Mouse (Mus musculus) granulocyte monocyte progenitor cell, adult 5-6 weeks (primary cell): ENCODE measurements around the gene Jade2. TPM values are rescaled to one million over a fixed set of nuclear protein-coding genes. Genes with fewer than 3 reads are reported as not detected.
"Not testable (repeated sequence)": the region's sequence is repeated elsewhere in the genome, so short reads cannot be mapped to it uniquely, and the experiment has no call there.

Experiments used
- ATAC-seq: replicated peaks from 2 replicates; pipeline ENCODE4 v1.8.0; 2016; ENCODE audit warnings: mild to moderate bottlenecking, moderate TSS enrichment, inconsistent platforms; ENCODE audit not compliant: poor library complexity, severe bottlenecking
- total RNA-seq, 2 experiments: library from RNA; stranded (forward) in 1 of 2; stranded (reverse) in 1 of 2; fragments of 200-712, 200-1000 nt in 1 of 2; fragments of >200 nt in 1 of 2; fragmentation: Nextera tagmentation in 1 of 2; gene quantifications; 2 replicates each; pipeline ENCODE4 v1.2.3; 2014 to 2017

Jade2 gene
- total RNA-seq, 2 experiments from 2014 or later, result 6.3 to 8.5 TPM

GRCm38 (mm10) chr11:51807108-51807879 is 50.2 kb downstream of the Jade2 start:
- no peak for ATAC-seq

GRCm38 (mm10) chr11:51805221-51805981 is 52.1 kb downstream of the Jade2 start:
- ATAC-seq, result peak; percentile 88

- ATAC-seq, result peak; percentile 36
These were observed 56.7 kb downstream of the Jade2 start for GRCm38 (mm10) chr11:51800634-51801325.

- no peak for ATAC-seq
These were observed 61.2 kb downstream of the Jade2 start for GRCm38 (mm10) chr11:51796272-51796671.

GRCm38 (mm10) chr11:51790662-51791061 is 66.8 kb downstream of the Jade2 start:
- no peak for ATAC-seq

GRCm38 (mm10) chr11:51789735-51790134 is 67.7 kb downstream of the Jade2 start:
- not testable (repeated sequence) for ATAC-seq

- ATAC-seq, result no peak
These were observed 71.5 kb downstream of the Jade2 start for GRCm38 (mm10) chr11:51785926-51786325.

- no peak for ATAC-seq
These were observed 74.7 kb downstream of the Jade2 start for GRCm38 (mm10) chr11:51782721-51783120.

GRCm38 (mm10) chr11:51780773-51781267 is 76.6 kb downstream of the Jade2 start:
- no peak for ATAC-seq

- ATAC-seq, result no peak
These were observed 80.0 kb downstream of the Jade2 start for GRCm38 (mm10) chr11:51777478-51777877.

- ATAC-seq, result no peak
These were observed 81.9 kb downstream of the Jade2 start for GRCm38 (mm10) chr11:51775507-51775906.

- ATAC-seq, result no peak
These were observed 89.2 kb downstream of the Jade2 start for GRCm38 (mm10) chr11:51768296-51768695.

- ATAC-seq, result no peak
These were observed 89.8 kb downstream of the Jade2 start for GRCm38 (mm10) chr11:51767579-51768220.

GRCm38 (mm10) chr11:51764816-51765215 is 92.6 kb downstream of the Jade2 start:
- no peak for ATAC-seq

GRCm38 (mm10) chr11:51763955-51764354 is 93.5 kb downstream of the Jade2 start:
- no peak for ATAC-seq

Other genes with a start within 250 kb of the Jade2 start
- 194 and 203 TPM in 2 replicates for gene Nhp2, start 237.9 kb downstream of the Jade2 start, total RNA-seq (2014; fragmentation: Nextera tagmentation)
- 141 and 169 TPM in 2 replicates for gene Nhp2, start 237.9 kb downstream of the Jade2 start, total RNA-seq (2017)
- gene Rmnd5b, start 221.8 kb downstream of the Jade2 start, total RNA-seq (2014; fragmentation: Nextera tagmentation), result 17.9 and 19.2 TPM in 2 replicates
- gene Rmnd5b, start 221.8 kb downstream of the Jade2 start, total RNA-seq (2017), result 12.8 and 14.1 TPM in 2 replicates
- 1.4 TPM in 1 of 2 replicates, not detected in the other for gene N4bp3, start 206.8 kb downstream of the Jade2 start, total RNA-seq (2014; fragmentation: Nextera tagmentation)
- 1.5 and 2.6 TPM in 2 replicates for gene N4bp3, start 206.8 kb downstream of the Jade2 start, total RNA-seq (2017)
- gene D930048N14Rik, start 206.7 kb downstream of the Jade2 start, total RNA-seq (2014; fragmentation: Nextera tagmentation), result 0.81 TPM in 1 of 2 replicates, not detected in the other
- 0.15 TPM in 1 of 2 replicates, not detected in the other for gene D930048N14Rik, start 206.7 kb downstream of the Jade2 start, total RNA-seq (2017)
- gene 0610009B22Rik, start 168.8 kb downstream of the Jade2 start, total RNA-seq (2014; fragmentation: Nextera tagmentation), result 22.4 and 33.5 TPM in 2 replicates
- gene 0610009B22Rik, start 168.8 kb downstream of the Jade2 start, total RNA-seq (2017), result 14.7 and 17.5 TPM in 2 replicates
- 19.9 and 25.1 TPM in 2 replicates for gene Sec24a, start 94.0 kb downstream of the Jade2 start, total RNA-seq (2014; fragmentation: Nextera tagmentation)
- gene Sec24a, start 94.0 kb downstream of the Jade2 start, total RNA-seq (2017), result 7.0 and 7.7 TPM in 2 replicates
- gene Sar1b, start 94.0 kb downstream of the Jade2 start, total RNA-seq (2014; fragmentation: Nextera tagmentation), result 61.3 and 80.3 TPM in 2 replicates
- gene Sar1b, start 94.0 kb downstream of the Jade2 start, total RNA-seq (2017), result 73.4 and 74.5 TPM in 2 replicates
- 70.1 and 81.1 TPM in 2 replicates for gene Cdkn2aipnl, start 110.0 kb upstream of the Jade2 start, total RNA-seq (2014; fragmentation: Nextera tagmentation)
- 70.1 and 72.9 TPM in 2 replicates for gene Cdkn2aipnl, start 110.0 kb upstream of the Jade2 start, total RNA-seq (2017)
- 72.9 and 101 TPM in 2 replicates for gene Ube2b, start 143.1 kb upstream of the Jade2 start, total RNA-seq (2014; fragmentation: Nextera tagmentation)
- gene Ube2b, start 143.1 kb upstream of the Jade2 start, total RNA-seq (2017), result 74.2 and 93.1 TPM in 2 replicates
- 2.5 and 5.2 TPM in 2 replicates for gene Cdkl3, start 146.6 kb upstream of the Jade2 start, total RNA-seq (2014; fragmentation: Nextera tagmentation)
- gene Cdkl3, start 146.6 kb upstream of the Jade2 start, total RNA-seq (2017), result 3.5 and 8.1 TPM in 2 replicates
- gene Ppp2ca, start 241.0 kb upstream of the Jade2 start, total RNA-seq (2014; fragmentation: Nextera tagmentation), result 61.4 and 63.9 TPM in 2 replicates
- 96.3 and 105 TPM in 2 replicates for gene Ppp2ca, start 241.0 kb upstream of the Jade2 start, total RNA-seq (2017)